Mouse (Mus musculus) heart, embryonic 15.5 days (tissue): ENCODE data around the gene Cdk17. TPM values are rescaled to one million over a fixed set of nuclear protein-coding genes. Genes with fewer than 3 reads are reported as not detected.
"Not testable (repeated sequence)": the region's sequence is repeated elsewhere in the genome, so short reads cannot be mapped to it uniquely, and the experiment has no call there.

ENCODE experiments used
- ATAC-seq: fragments of 200-750 bp; cut with Nextera tagmentation; replicated peaks from 2 replicates; pipeline ENCODE4 v1.8.0; 2017; ENCODE audit warnings: low read depth, moderate TSS enrichment; ENCODE audit not compliant: insufficient number of reproducible peaks, insufficient read depth, low FRiP score
- H3K27ac ChIP-seq: fragments of 300-500 bp; sonication (generic); 2 replicates; pipeline ENCODE4 v1.5.1; 2015; ENCODE audit warnings: mild to moderate bottlenecking, inconsistent platforms
- H3K27me3 ChIP-seq: fragments of 300-500 bp; sonication (generic); 2 replicates; pipeline ENCODE4 v1.6.1; 2015; ENCODE audit warnings: inconsistent platforms
- H3K36me3 ChIP-seq: fragments of 300-500 bp; sonication (generic); 2 replicates; pipeline ENCODE4 v1.6.1; 2015; ENCODE audit warnings: mild to moderate bottlenecking, inconsistent platforms
- H3K4me1 ChIP-seq: fragments of 300-500 bp; sonication (generic); replicated peaks from 2 replicates; pipeline ENCODE4 v1.6.1; 2015; ENCODE audit warnings: inconsistent platforms
- H3K4me2 ChIP-seq: fragments of 300-500 bp; sonication (generic); 2 replicates; pipeline ENCODE4 v1.6.1; 2015; ENCODE audit warnings: inconsistent platforms, mild to moderate bottlenecking, moderate library complexity
- H3K4me3 ChIP-seq: fragments of 300-500 bp; sonication (generic); 2 replicates; pipeline ENCODE4 v1.5.1; 2015; ENCODE audit warnings: mild to moderate bottlenecking, inconsistent platforms
- H3K9ac ChIP-seq: fragments of 300-500 bp; sonication (generic); 2 replicates; pipeline ENCODE4 v1.6.1; 2015; ENCODE audit warnings: mild to moderate bottlenecking, inconsistent platforms
- H3K9me3 ChIP-seq: fragments of 300-500 bp; sonication (generic); replicated peaks from 2 replicates; pipeline ENCODE4 v1.6.1; 2016; ENCODE audit warnings: inconsistent platforms
- WGBS: fragments of 180-500 bp; shearing (Covaris S2); methylation state at CpG from one replicate; pipeline ENCODE4 v1.1.7; 2015; ENCODE audit warnings: mixed read lengths; 5-methylcytosine and 5-hydroxymethylcytosine counted together
- polyA plus RNA-seq: library from polyadenylated mRNA; unstranded; fragments of >200 nt; fragmentation: Nextera tagmentation; extraction: Ambion mirVana; gene quantifications from 2 replicates; pipeline ENCODE4 v1.2.1, GENCODE M21; 2015

Gene Cdk17
- polyA plus RNA-seq, 1 experiment from 2014 or later, result 16.7 TPM

DNA sequence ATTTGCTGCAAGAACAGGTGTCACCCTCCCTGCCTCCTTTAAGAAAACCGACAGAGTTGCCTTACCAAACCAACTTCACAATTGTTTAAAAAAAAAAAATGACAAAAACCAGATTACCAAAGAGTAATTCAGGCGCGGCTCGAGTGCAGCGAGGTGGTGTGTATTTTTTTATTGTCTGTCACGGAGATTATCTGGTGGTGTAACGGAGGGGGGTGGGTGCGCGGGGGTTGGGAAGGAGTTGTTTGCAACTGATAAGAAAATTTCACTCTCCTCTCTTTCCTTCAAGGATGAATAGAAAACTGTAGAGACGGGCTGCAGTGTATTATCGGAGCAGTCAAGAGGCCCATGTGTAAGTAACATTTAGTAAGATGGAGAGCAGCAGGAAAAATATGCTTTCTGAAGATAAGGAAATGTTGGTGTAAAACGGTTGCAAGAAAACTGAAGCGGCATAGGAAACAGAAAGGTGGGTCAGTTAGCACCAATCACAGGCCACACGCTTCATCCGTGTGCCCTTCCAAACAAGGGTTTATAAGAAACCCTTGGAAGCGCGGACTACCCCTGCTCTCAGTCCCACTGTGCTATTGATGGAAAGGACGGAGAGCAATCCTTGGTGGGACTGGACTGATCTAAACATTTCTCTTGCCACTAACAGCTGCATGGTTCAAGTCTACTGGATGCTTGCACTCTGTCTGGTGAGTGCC, 17.2 kb upstream of the Cdk17 start:
- Histone ChIP-seq H3K27me3 (no peaks in the 10 kb centered on the region), H3K36me3 (no peaks in the 10 kb centered on the region), H3K4me3 (peak overlapping the region; percentile 31), H3K9ac (no peak overlapping the region), H3K4me1 (peaks cover 8% of the 10 kb centered on the region; the same call in 1 of the 2 replicates), H3K4me2 (peak overlapping the region; percentile 60), H3K9me3 (no peaks in the 10 kb centered on the region), H3K27ac (peak overlapping the region; percentile 7)
- no peak for ATAC-seq
- WGBS, result 18% methylated on average over 18 of the region's 18 CpGs

DNA sequence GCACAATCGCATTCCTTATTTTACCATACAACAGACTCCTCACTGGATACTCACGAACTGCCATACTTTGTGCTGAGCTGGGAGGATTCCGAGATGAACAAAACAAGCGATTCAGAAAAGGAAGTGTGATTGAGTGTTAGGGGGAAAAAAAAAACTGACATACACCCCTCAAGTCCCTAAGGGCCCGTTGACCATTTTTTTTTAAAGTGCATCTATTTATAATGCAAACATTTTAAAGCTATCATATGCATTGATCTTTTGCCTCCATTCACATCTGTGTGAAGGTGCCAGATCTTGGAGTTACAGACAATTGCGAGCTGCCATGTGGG, 16.7 kb upstream of the Cdk17 start:
- H3K4me3 ChIP-seq, result 0 out of 2 replicates have a peak overlapping the region, but pooled peaks have one; percentile 31

DNA sequence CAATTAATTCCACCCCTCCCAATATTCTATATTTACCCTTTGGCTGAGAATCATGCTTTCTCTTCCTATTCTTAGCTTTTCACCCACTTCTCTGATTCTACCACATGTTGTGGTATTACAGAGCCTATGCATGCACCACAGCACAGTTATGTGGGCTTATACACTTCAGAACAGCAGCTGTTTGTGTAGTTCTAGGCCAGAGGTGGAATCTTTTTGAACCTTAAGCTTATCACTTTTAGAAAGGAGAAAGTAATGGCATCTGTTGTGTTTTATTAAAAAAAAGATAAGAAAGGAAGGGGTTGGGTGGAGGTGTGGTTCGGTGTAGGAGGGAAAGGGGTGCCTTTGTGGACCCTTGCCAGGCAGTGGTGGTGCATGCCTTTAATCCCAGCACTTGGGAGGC, 16.1 kb upstream of the Cdk17 start:
- no peak for ATAC-seq
- H3K9ac ChIP-seq, result no peak overlapping the region
- no peak overlapping the region for H3K4me2 ChIP-seq
- H3K4me3 ChIP-seq, result no peak overlapping the region
- H3K36me3 ChIP-seq, result no peaks in the 10 kb centered on the region
- no peak overlapping the region for H3K27ac ChIP-seq
- no peaks in the 10 kb centered on the region for H3K9me3 ChIP-seq
- H3K4me1 ChIP-seq, result peaks cover 8% of the 10 kb centered on the region; the same call in 1 of the 2 replicates
- 72% methylated on average over 1 of the region's 1 CpGs for WGBS
- no peaks in the 10 kb centered on the region for H3K27me3 ChIP-seq

More for the DNA sequence above, 16.7 kb upstream of the Cdk17 start:
- H3K4me2 ChIP-seq, result peak overlapping the region; percentile 60
- H3K9ac ChIP-seq, result no peak overlapping the region
- no peak for ATAC-seq
- H3K9me3 ChIP-seq, result no peaks in the 10 kb centered on the region
- WGBS, result 55% methylated on average over 6 of the region's 6 CpGs
- no peaks in the 10 kb centered on the region for H3K36me3 ChIP-seq
- no peaks in the 10 kb centered on the region for H3K27me3 ChIP-seq
- peaks cover 8% of the 10 kb centered on the region; the same call in 1 of the 2 replicates for H3K4me1 ChIP-seq
- no peak overlapping the region; the same call in 1 of the 2 replicates for H3K27ac ChIP-seq

DNA sequence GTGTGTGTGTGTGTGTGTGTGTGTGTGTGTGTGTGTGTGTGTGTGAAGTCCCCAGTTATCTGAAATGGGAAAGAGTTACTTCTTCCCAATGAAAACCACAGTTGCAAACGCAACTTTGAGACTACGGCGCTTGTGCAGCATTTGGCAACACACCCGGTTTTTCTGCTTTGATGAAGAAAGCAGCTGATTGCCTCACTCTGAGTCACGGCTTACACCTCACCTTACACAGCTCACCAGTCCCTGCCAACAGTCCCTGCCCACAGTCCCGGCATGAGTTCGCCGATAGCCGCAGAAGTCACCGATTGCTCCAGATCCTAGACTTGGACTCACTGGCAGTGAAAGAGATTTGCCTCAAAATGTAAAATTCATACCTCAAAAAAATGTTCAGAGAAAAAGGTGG, 15.6 kb upstream of the Cdk17 start:
- Histone ChIP-seq H3K27me3 (no peaks in the 10 kb centered on the region), H3K27ac (no peak overlapping the region), H3K4me1 (peaks cover 8% of the 10 kb centered on the region; the same call in 1 of the 2 replicates), H3K4me3 (no peak overlapping the region), H3K4me2 (no peak overlapping the region), H3K9me3 (no peaks in the 10 kb centered on the region), H3K36me3 (no peaks in the 10 kb centered on the region), H3K9ac (no peak overlapping the region)
- no peak for ATAC-seq
- WGBS, result 74% methylated on average over 10 of the region's 10 CpGs

DNA sequence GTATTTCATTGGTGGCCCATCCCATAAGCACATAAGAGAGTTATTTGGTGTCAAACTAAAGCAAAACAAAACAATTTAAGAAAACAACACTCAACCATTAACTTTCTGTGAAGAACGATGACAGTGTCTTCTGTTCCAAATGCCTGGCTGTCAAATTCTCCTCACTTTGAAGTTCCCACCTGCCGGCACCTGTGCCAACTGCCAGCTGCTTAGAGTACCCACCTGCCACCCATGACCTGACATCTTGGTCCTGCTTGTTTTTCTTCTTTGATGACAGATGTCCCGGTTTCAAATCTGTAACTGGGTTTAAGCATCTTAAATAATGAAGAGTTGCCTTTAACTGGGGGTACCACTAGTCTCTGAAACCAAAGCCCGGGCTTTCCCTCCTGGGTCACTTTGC, 14.1 kb upstream of the Cdk17 start:
- H3K9ac ChIP-seq, result no peak overlapping the region
- H3K27ac ChIP-seq, result no peak overlapping the region
- no peak overlapping the region for H3K4me3 ChIP-seq
- no peaks in the 10 kb centered on the region for H3K9me3 ChIP-seq
- no peak overlapping the region for H3K4me2 ChIP-seq
- peaks cover 8% of the 10 kb centered on the region; the same call in 1 of the 2 replicates for H3K4me1 ChIP-seq
- no peaks in the 10 kb centered on the region for H3K27me3 ChIP-seq
- no peak for ATAC-seq
- no peaks in the 10 kb centered on the region for H3K36me3 ChIP-seq
- 81% methylated on average over 4 of the region's 4 CpGs for WGBS

DNA sequence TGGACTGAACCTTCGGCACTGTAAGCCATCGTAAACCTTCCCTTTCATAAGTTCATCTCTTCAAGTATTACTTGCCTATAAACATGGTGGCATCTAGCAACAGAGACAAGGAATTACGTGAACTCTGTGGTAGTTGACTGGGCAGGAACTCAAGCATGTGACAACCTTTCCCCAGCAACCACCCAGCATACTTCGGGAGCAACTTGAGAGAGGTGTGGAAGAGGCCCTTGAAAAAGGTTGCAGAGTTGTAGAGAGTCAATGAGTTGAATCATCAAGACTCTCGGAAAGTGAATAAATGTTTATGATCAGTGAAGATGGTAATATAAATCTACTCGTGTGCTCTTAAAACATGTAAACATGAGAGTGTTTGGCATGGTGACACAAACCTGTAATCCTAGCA, 13.0 kb upstream of the Cdk17 start:
- Histone ChIP-seq H3K27ac (no peak overlapping the region), H3K4me1 (peaks cover 6% of the 10 kb centered on the region; the same call in 1 of the 2 replicates), H3K9me3 (no peaks in the 10 kb centered on the region), H3K27me3 (no peaks in the 10 kb centered on the region), H3K9ac (no peak overlapping the region), H3K4me2 (no peak overlapping the region), H3K36me3 (no peaks in the 10 kb centered on the region), H3K4me3 (no peak overlapping the region)
- 88% methylated on average over 6 of the region's 6 CpGs for WGBS
- no peak for ATAC-seq

DNA sequence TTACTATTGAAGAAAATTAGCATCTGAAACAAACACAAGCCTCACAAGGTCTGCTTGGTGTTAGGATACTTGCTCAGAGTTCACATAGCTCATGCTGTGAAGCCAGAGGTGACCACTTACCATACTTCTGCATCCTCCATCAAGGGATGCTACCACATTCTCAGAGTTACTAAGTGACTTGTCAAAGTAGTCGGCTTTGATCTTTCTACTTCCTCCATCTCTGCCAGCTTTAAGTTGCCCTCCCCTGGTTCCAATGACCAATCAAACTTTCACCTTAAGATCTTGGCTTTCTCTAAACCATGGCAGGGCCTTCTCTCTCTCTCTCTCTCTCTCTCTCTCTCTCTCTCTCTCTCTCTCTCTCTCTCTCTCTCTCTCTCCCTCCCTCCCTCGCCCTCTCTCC, 11.1 kb upstream of the Cdk17 start:
- H3K4me1 ChIP-seq, result no peaks in the 10 kb centered on the region
- no peak overlapping the region for H3K9ac ChIP-seq
- H3K27ac ChIP-seq, result no peak overlapping the region
- no peak for ATAC-seq
- no peaks in the 10 kb centered on the region for H3K27me3 ChIP-seq
- H3K9me3 ChIP-seq, result no peaks in the 10 kb centered on the region
- H3K4me2 ChIP-seq, result no peak overlapping the region
- no peak overlapping the region for H3K4me3 ChIP-seq
- WGBS, result 30% methylated on average over 1 of the region's 2 CpGs
- no peaks in the 10 kb centered on the region for H3K36me3 ChIP-seq

DNA sequence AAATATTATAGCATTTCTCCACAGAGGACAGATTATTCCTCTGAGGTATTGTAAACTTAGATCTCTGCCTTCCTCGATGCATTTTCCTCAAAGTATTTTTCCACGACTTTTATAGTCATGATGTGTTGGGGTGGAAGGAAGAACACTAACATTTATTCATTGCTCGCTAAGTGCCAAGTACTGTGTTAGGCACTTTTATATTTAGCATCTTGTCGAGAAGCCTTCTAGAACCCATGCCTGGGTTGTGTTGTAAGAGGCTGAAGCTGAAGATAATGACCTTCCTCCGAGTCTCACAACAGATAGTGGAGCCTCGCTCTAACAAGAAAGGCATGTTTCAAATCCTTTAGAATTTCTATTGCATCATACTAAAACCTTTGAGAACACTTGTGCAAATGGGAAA, 8.9 kb upstream of the Cdk17 start:
- Histone ChIP-seq H3K4me3 (no peak overlapping the region), H3K9ac (no peak overlapping the region), H3K27ac (peak overlapping the region; percentile 15; the same call in 1 of the 2 replicates), H3K4me1 (no peaks in the 10 kb centered on the region), H3K9me3 (no peaks in the 10 kb centered on the region), H3K36me3 (no peaks in the 10 kb centered on the region), H3K4me2 (no peak overlapping the region), H3K27me3 (no peaks in the 10 kb centered on the region)
- 26% methylated on average over 6 of the region's 6 CpGs for WGBS
- no peak for ATAC-seq

DNA sequence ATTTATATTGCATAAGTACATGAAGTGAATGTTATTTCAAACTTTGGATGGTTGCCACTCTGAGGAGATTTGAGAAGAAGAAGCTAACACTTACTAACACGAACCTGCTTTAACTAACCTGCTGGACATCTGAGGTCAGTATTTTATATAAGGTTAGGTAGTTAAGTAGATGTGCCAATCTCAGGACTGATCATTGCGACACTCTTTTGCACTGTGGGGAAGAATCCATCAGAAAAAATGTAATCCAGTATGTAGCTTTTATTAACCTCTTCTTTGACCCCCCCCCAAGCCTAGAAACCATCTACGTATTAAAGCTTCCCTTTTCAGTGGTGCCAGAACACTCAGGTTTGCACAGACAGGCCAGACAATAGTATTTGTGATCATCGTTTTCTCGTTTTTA, 8.0 kb upstream of the Cdk17 start:
- no peak for ATAC-seq
- Histone ChIP-seq H3K27ac (no peak overlapping the region; the same call in 1 of the 2 replicates), H3K4me1 (no peaks in the 10 kb centered on the region), H3K9me3 (no peaks in the 10 kb centered on the region), H3K36me3 (no peaks in the 10 kb centered on the region), H3K27me3 (no peaks in the 10 kb centered on the region), H3K4me3 (no peak overlapping the region), H3K9ac (no peak overlapping the region), H3K4me2 (no peak overlapping the region)
- 83% methylated on average over 5 of the region's 5 CpGs for WGBS

DNA sequence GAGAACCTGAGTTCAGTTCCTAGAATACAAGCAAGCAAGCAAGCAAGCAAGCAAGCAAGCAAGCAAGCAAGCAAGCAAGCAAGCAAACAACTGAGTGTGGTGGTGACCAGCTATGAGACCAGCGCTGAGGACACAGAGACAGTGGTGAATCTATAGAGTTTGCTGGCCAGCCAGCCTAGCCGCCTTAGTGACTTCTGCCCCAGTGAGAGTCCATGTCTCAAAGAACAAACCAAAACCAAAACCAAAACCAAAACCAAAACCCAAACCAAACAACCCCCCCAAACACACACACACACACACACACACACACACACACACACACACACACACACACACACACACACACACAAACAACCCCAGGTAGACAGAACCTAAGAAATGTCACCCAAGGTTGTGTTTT, 7.3 kb upstream of the Cdk17 start:
- not testable (repeated sequence) for H3K27ac ChIP-seq, H3K4me2 ChIP-seq, H3K27me3 ChIP-seq, H3K9me3 ChIP-seq, H3K4me1 ChIP-seq, H3K9ac ChIP-seq, H3K36me3 ChIP-seq, ATAC-seq, H3K4me3 ChIP-seq
- 91% methylated on average over 2 of the region's 2 CpGs for WGBS

DNA sequence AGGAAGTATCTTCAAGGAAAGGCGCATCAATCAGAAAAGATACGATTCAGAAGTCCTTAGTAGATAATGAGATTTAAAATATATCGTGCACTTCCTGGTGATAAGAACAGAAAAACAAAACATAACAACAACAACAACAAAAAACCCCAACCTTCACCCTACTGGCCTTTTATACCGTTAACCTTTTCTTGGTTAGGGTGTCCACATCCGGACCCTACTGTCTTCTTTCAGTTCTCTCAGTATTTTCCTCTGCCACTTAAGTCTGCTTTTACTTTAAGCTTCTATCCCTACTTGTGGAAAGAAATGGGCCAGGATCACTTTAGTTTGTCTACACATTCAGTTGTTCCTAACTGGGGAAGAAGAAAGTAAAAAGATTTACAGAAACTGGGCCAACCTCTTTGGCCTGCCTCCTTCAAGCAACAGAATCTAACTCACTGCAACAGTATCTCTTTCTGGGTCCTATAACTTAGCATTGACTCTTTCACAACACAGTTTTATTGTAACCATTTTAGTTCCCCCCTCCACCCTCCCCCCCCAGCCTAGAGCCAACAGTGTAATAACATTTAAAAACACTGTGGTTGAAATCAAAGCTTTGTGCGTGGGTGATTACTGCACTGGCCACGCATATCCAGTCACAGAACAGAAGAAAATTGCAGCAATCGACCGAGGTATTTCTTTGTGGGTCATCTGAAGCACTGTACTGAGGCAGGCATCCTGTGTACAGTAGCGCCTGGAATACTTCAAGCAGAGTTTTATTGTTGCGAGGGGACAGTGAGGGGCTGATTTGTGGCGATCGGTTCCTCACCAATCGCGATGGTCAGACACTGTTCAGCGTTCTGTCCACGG, 801 bp upstream of the Cdk17 start:
- peaks cover 16% of the 10 kb centered on the region for H3K4me1 ChIP-seq
- H3K4me3 ChIP-seq, result peak overlapping the region; percentile 91
- no peaks in the 10 kb centered on the region for H3K27me3 ChIP-seq
- WGBS, result 22% methylated on average over 17 of the region's 17 CpGs
- H3K4me2 ChIP-seq, result peak overlapping the region; percentile 76
- no peaks in the 10 kb centered on the region for H3K36me3 ChIP-seq
- ATAC-seq, result no peak; the same call in 1 of the 2 replicates
- peak overlapping the region; percentile 70 for H3K27ac ChIP-seq
- no peaks in the 10 kb centered on the region for H3K9me3 ChIP-seq
- peak overlapping the region; percentile 52 for H3K9ac ChIP-seq
